Mouse (Mus musculus): Measurements from ENCODE around the gene Tnrc18.
"Not testable (repeated sequence)": the region's sequence is repeated elsewhere in the genome, so short reads cannot be mapped to it uniquely, and the experiment has no call there.

Gene Tnrc18

DNA sequence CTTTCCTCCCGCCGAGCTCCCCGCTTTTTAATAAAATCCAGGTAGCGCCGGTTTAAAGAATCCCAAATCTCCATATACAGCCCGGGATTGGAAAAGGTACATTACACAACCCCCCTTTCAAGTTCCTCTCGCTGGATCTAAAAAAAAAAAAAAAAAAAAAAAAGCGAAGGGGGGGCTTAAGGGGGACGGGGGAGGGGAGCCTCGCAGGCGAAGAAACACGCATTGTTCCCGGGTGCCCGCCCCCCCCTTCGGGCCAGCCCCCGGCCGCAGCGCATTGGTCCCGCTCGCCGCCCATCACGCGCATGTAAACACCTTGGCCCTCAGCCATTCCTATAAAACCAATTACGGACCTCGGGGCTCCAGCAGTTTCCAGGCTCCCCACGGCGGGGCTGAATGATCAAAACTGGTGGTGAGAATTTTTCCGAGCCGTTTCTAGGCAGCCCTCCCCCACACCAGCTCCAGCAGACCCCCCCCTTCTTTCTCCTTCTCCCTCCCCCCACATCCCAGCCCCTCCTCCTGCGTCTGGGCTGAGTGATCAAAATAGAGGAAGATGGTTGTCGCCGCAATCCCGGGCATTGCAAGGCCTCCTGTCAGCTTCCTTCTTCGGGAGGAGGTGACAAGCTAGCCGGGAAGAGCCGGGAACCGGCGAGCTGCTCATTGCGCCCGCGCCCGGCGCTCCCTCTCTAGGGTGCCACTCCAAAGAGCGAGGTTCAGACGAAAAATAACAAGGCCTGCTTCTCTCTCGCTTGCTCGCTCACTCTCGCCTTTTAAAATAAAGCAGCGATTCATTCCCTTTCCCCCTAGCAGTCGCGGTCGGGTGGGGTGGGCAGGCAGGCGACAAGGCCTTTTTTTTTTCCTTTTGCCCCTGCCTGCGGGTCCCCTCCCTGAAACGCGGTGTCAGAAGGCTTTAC lies at the start of gene Tnrc18:
Gene Tnrc18, minus strand, starts transcription at position 139 of the 911 bp plus-strand sequence.
- CTCF ChIA-PET = interaction anchor here (1.9 kb wide), 1 partner anchor 21 kb away, joined by 4 read pairs; no protein-coding TSS in a partner anchor

DNA sequence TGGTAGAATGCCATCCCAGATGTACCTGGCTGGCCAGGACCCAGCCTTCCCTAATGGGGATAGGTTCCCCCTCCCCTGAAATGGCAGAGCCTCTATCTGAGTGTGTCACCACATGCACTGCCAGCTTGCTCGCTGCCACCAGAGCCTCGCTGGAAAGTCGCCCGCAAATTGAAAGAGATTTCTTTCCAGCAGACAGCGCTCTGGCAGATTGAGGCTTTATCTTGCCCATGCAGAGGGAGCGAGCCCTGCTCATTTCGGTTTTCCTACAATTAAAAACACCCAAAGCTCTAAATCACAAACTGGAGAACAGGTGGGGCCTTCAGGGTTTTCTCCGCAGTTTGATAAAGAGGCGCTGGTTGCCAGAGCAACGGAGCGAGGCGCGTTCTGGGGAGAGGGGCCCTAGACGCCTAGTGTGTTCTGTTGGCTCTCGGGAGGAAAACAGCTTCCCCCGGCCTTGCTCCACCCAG lies 40.3 kb upstream of the Tnrc18 start:
- CTCF ChIA-PET = no interaction called here

DNA sequence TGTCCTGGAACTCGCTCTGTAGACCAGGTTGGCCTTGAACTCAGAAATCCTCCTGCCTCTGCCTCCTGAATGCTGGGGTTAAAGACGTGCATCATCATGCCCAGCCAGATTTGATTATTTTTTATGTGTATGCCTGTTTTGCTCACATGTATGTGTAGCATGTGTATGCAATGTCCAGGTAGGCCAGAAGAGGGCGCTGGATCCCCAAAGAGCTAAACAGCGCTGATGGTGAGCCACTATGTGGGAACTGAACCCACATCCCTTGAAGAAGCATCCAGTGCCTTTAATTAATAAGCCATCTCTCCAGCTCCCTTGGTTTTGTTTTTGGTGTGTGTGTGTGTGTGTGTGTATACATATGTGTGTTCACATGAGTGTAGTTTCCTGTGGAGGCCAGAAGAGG lies 38.9 kb upstream of the Tnrc18 start:
- CTCF ChIA-PET = interaction anchor here (0.9 kb wide), 1 partner anchor 61 kb away, joined by 10 read pairs; no protein-coding TSS in a partner anchor

DNA sequence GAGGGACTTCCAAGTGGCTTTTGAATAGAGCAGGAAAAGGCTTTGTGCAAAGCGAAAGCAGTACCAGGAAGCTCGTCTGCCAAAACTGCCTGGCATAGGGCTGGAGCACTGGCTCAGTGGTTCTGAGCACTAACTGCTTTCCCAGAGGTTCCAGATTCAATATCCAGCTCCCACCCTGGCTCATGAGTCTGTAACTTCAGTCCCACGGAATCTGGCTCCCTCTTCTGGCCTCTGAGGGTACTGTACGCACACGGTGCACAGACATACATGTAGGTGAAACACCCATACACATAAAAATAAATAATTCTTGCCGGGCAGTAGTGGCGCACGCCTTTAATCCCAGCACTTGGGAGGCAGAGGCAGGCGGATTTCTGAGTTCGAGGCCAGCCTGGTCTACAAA lies 37.4 kb upstream of the Tnrc18 start:
- CTCF ChIA-PET = no interaction called here

DNA sequence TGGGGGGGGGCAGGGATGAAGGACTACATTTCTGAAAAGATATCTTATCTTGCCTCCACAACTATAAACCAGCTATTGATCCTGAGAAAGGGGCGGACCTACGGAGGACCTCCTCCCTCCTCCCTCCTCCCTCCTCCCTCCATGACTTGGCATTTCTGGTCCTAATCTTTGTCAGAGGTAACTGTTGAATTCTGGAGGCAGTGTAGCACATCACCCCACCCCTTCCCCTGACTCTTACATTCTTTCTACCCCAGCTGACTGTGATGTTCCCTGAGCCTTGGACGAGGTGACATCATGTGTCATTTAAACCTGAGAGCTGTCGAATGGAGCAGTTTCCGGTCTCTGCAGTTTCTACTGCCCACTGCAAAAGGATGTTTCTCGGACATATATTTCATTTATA lies 36.1 kb upstream of the Tnrc18 start:
- CTCF ChIA-PET = interaction anchor here (0.5 kb wide), 1 partner anchor 38 kb away, joined by 5 read pairs; no protein-coding TSS in a partner anchor

DNA sequence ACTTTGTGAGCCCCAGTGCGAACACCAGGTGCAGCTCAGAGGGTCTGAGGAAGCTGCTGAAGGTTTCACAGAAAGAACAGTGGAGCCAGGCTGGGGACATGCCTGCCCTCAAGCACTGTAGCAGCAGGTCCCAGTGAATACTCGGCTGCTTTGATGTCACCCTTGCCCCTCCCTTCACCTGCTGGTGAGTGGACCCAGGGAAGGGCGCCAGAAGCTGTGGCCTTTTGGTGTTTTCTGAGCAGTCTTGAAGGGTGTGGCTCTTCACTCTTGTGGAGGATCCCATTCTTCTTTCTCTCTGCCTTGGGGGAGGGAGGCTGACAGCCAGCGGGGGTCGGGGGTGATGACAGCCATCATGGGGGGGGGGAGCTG lies 34.2 kb upstream of the Tnrc18 start:
- CTCF ChIA-PET = no interaction called here

DNA sequence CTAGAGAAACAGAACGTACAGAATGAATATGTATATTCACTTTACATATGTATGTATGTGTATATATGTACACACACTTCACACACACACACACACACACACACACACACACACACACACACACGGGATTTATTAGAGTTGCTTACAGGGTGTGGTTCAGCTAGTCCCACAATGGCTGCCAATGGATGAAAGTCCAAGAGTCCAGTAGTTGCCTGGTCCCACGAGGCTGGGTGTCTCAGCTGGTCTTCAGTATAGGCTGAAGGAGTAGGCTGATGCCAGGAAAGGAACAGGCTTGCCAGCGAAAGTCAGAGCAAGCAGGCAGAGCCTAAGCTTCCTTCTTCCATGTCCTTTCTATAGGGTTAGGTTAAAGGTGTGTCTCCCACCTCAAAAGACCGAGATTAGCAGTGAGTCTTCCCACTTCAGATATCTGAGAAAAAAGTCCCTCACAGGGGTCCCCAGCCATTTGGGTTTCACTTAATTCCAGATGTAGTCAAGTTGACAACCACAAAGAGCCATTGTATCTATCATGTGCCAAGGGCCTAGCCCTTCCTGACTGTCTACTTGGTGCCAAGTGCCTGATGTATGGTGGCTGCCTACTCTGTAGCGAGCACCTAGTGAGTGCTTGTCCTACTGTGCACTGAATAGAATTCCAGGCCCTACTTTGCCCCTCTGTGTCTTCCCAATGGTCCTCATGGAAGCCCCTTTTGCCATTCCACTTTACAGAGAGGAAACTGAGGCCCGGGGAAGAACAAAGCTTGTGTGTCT lies 33.6 kb upstream of the Tnrc18 start:
- CTCF ChIA-PET = no interaction called here

DNA sequence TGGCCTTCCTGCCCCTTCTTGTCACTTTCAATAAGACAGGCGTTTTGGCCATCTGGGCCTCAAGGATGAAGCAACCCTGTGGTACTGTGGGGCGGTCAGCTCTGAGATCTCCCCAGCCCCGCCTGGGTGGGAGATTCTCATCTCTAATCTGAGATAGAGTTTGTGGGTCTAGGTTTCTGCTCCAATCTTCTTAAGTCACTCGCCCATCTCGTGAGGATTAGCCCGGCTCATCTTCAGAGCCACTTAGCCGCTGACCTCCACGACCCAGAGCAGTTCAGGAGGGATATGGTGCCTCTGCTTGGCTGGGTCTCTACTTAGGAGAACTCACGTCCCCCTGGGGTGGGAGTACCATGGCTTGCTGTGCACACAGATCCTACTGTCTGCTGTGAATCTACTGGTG lies 33.0 kb upstream of the Tnrc18 start:
- CTCF ChIA-PET = no interaction called here

DNA sequence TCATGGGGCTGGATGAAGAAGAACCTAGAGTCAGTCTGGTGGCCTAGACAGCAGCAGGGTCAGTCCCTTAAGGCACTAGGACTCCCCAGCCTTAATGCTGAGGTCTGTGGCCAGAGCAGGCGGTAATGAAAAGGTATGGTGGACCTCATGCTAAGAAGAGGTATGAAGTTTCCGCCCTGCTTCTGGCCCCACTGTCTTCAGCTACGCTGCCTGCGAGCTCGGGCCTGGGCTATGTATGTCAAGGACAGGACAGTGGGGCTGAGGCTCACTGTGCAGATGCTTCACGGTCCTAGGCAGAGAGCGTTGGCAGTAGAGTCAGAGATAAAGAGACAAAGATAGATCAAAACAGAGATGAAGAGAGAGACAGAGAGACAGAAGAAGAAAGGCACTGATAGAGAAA lies 31.4 kb upstream of the Tnrc18 start:
- CTCF ChIA-PET = no interaction called here

DNA sequence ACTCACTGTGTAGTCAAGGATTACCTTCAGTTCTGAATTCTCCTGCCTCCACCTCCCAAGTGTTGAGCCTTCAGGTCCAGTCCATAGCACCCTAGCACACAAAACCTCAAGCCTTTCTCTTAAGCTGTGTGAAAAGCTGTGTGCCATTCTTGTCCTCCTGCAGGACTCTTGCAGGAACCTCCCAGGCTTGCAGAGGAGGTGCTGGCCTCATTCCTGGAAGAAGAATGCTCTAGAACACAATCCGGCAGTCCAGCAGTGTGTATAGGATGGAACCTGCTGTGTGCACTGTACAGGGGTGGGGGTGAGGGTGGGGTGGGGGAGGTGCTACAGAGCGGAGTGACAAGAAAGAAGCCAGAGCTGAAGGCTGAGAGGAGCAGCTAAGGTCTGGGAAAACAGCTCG lies 30.7 kb upstream of the Tnrc18 start:
- CTCF ChIA-PET = interaction anchor here (0.6 kb wide), 1 partner anchor 39 kb away, joined by 3 read pairs; no protein-coding TSS in a partner anchor

DNA sequence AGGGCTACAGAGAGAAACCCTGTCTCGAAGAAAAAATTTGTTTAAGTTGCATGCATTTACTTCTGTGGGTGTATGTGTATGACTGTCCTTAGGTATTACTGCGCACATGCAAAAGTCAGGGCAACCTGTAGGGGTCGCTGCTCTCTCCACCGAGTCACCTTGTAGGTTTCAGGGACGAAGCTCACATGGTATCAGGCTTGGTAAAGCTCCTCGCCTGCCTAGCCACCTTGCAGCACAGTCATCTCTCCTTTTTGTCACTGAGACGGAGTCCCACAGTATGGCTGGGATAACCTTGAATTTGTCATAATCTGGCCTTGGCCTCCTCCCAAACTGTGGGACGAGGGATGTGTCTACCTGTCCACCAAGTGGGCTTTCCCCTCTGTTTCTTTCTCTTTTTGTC lies 27.0 kb upstream of the Tnrc18 start:
- CTCF ChIA-PET = no interaction called here

DNA sequence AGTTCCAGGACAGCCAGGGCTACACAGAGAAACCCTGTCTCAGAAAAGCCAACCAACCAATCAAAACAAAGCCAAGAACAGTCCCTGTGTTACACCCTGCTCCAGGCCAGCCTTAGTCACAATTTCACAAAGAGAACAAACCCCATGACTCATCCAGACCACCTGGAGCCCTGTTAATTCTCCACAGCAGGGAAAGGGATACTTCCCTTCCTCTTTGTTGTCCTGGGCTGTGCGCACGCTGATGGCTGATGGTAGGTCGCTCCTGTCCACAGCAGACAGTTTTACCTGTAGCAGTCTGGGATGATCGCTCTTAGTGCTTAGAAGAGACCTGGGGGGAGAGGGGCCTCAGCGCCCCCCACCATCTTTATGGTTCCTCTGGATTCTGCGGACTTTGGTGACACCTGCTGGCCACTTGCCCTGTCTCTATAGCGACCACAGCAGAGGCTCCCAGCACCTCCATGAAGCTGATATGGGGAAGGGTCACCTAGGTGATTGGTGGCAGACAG lies 24.7 kb upstream of the Tnrc18 start:
- CTCF ChIA-PET = no interaction called here

DNA sequence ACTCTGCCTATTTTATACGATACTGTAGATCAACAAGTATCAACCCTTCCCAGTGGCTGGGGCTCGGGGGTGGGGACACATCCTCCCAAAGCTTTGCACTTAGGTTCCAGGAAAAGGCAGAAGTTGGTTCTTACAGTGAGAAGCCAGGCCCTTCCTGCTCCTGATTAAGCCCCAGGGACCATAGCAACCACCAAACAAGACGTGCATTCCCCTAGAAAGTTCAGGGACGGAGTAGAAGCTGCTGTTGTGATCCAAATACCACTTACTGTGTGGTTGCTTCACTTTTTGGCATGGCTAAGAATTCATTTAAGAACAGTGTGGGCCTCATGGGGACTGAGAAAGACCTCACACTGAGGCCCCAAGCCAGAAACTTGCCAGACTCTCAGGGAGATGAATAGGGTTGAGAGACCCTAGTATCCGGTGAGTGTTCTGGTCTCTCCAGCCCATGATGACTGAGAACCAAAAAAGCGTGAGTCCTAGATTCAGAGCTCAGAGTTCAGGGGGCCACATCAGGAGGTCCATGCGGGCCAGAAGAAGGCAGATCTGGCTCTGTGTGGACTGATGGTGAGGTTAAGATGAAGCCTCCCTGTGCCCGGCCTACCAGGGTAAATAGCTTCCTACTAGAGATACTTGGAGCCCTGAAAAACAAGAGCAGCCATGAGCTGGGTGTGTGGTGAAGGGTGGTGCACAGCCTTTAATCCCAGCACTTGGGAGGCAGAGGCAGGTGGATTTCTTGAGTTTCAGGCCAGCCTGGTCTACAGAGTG lies 24.1 kb upstream of the Tnrc18 start:
- CTCF ChIA-PET = no interaction called here

DNA sequence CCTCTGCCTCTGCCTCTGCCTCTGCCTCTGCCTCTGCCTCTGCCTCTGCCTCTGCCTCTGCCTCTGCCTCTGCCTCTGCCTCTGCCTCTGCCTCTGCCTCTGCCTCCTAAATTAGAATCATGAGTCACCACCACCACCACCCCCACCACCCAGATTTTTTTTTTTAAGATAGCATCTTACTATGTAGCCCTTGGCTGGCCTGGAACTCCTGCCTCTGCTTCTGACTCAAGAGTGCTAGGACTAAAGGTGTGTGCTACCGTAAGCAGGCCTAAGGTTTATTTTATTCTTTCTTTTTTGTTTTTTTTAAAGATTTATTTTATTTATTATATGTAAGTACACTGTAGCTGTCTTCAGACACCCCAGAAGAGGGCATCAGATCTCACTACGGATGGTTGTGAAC lies 20.0 kb upstream of the Tnrc18 start:
- CTCF ChIA-PET = not testable (repeated sequence)

DNA sequence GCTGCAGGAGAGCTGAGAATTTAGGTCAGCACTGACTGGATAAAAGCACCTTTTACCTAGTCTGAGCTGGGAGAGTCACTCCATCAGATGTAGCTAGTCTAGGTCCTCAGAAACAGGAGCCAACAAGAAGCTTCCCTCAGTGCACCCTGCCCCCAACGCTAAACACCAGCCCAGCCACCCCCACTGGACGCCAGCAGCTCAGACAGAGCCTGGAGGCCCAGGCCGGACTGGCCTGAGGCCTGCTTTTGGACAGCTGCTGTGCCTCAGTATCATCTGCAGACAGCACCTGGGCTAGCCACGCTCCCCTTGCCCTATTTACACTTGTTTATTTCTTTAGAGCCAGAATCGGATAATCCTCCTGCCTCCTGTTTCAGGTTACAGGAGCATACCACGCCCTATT lies 19.4 kb upstream of the Tnrc18 start:
- CTCF ChIA-PET = no interaction called here

DNA sequence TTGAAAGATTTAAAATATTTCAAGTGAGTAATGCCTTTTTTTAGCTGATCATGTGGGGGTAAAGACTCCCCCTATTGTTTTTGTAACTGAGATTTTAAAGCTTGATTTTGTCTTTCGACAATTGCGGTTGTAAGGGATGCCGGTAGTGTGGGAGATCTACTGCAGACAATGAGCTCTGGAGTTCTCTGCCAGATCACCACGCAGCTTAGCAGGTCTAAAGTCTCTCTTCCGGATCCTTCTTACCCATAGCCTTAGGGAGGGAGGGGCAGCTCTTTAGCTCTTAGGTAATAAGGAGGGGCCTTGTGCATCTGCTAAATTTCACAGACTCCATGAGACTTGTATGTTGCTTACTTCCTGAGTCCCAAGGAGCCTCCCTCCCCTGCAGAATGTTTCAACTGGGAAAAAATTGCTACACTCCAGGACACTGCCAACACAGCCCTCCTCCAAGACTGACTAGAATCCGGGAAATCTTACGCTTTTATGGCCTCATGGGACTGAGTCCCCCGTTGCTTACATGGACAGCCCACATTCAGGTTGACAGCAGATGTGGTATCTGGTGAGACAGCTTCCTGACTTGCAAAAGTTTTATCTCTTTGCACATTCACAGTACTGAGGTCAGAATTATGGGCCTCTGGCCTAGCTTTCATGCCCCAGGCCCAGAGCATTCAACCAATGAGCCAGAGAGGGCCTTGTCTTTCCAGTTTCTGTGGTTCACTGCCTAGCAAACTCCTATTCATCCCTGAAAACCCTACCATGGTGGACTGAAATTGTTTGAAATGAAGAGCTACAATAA lies 16.4 kb upstream of the Tnrc18 start:
- CTCF ChIA-PET = no interaction called here

DNA sequence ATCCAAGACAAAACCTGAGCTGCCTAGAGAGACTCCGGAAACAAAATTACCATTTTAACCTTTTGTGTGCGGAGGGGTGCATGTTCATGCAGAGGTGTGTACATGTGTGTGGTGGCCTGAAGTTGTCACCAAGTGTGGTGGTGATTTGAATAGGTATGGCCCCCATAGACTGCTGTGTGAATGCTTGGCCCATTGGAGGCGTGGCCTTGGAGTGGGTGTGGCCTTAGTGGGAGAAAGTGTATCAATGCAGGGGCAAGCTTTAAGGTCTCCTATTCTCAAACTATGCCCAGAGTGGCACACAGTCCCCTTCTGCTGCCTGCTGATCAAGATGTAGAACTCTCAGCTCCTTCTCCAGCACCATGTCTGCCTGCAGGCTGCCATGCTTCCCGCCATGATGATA lies 8.7 kb upstream of the Tnrc18 start:
- CTCF ChIA-PET = no interaction called here

DNA sequence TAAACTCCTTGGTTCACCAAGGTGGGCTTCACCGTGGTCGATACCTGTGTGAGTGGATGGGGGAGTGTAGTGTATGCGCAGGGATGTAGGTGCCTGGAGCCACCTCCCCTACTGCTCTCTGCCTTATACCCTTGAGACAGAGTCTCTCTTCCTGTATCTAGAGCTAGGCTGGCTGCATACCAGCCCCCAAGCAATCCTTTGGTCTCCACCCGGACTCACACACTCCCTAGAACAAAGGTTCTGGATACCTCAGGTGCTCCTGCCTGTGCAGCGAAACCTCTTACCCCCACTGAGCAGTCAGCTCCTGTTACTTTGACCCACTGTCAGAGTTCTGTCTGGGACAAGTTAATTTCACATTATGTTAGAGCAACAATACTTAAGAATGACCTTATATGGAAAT lies 8.2 kb upstream of the Tnrc18 start:
- CTCF ChIA-PET = no interaction called here

DNA sequence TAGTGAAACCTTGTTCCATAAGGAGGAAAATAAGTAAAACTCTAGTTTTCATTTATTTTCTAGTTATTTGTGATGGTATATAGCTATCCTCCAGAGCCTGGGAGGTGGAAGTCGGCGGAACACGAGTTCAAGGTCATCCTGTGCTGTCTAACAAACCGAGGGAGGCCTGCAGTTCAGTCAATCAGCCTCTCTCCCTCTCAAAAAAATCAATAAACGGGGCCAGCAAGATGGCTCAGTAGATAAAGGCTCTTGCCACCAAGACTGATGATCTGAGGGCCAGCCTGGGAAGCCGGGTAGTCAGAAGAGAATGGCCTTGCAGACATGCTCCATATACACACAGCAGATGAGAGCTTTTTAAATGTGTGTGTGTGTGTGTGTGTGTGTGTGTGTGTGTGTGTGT lies 6.6 kb upstream of the Tnrc18 start:
- CTCF ChIA-PET = interaction anchor here (0.6 kb wide), 1 partner anchor 119 kb away, joined by 7 read pairs; no protein-coding TSS in a partner anchor

DNA sequence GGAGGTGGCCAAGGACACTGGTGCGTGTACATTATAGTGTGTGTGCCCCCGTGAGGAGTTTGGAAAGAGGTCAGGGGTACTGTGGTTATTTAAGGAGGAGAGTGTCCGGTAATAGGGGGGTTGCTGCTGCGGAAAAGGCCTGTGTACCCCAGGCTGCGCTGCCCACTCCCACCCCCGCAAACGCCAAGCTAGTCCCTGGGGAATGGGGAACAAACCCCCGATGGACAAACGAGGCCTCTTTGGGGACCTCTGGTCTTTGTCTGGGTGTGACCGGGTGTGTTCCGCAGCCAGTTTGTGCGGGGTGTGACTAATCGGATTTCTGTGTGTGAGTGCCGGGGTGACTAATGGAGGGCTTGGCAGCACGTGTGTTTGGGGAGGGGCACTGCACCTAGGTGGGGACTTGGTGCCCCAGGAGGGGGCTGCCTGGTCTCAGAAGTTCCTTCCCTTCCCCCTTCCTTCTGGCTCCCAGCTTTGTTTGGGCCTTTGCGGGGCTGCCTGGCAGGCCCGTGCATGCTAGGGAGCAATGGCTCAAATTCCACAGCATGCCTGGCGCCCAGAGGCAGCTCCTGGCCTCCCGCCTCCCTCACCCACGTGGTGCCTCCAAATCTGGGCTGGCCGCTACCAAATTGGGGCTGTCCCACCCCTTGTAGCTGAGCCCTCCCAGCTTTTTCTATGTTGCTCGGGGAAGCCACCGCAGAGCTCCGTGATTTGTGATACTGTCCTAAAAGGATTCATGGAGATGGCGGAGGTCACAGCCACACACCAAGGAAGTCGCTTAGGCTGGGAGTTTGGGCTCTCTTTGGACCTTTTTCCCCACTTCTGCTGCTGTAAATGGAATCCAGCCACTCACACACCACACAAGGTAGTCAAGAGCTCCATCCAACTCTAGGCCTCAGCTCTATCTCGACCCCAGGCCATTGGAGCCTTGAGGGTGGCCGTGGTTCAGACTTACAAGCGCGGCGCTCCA lies 5.9 kb upstream of the Tnrc18 start:
- CTCF ChIA-PET = no interaction called here

All from spleen, embryonic (tissue).